Mouse (Mus musculus) C2C12 (cell line): Measurements from ENCODE around the gene Olfr763.

ENCODE experiments used
- CEBPB ChIP-seq: IDR thresholded peaks from one replicate; pipeline ENCODE4 v1.6.1; 2011; ENCODE audit warnings: low read depth, mild to moderate bottlenecking, control low read depth, moderate library complexity
- CTCF ChIP-seq: IDR thresholded peaks from one replicate; pipeline ENCODE4 v1.5.1; 2011; ENCODE audit not compliant: control insufficient read depth, insufficient read depth, insufficient read length
- FOSL1 ChIP-seq: IDR thresholded peaks from one replicate; pipeline ENCODE4 v1.8.0; 2011; ENCODE audit warnings: mild to moderate bottlenecking, low read length; ENCODE audit not compliant: poor library complexity, insufficient read depth, severe bottlenecking
- MAX ChIP-seq: IDR thresholded peaks from one replicate; pipeline ENCODE4 v1.6.1; 2011; ENCODE audit warnings: mild to moderate bottlenecking, control low read depth
- MYOD1 ChIP-seq: IDR thresholded peaks from one replicate; pipeline ENCODE4 v1.6.1; 2011; ENCODE audit warnings: low read depth; ENCODE audit not compliant: control insufficient read depth, insufficient read length
- MYOG ChIP-seq: IDR thresholded peaks from one replicate; pipeline ENCODE4 v1.6.1; 2011; ENCODE audit not compliant: control insufficient read depth, insufficient read length; ENCODE audit errors: extremely low read depth
- USF1 ChIP-seq: IDR thresholded peaks from one replicate; pipeline ENCODE4 v1.6.1; 2011; ENCODE audit warnings: low read depth, mild to moderate bottlenecking, control low read depth, moderate library complexity

DNA sequence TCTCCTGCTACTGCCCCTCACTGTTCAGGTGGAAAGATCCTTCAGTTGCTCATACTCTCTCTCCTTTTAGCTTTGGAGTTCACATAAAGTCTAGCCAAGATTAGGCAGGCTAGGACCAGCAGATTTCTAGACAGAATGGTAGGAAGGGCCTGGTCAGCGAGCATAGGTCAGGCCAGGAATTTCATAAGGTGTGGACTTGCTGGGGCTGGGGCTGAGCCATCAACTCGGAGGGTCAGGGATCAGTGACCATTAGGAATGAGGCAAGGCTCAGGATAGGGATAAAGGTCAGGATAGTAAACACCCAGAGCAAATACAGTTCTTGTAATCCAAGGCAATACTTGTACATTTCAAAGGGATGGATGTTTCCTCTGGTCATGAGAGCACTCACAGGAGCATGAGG is 45.6 kb upstream of the Olfr763 start:
- TF ChIP-seq CTCF (no peak), CEBPB (no peak), MAX (no peak), MYOG (no peak), USF1 (no peak), MYOD1 (no peak), FOSL1 (no peak)
